Mouse (Mus musculus) heart, embryonic 16.5 days (tissue): Measurements from ENCODE around the gene Pak7. TPM values are rescaled to one million over a fixed set of nuclear protein-coding genes. Genes with fewer than 3 reads are reported as not detected.

Experiments used
- ATAC-seq: fragments of 200-750 bp; cut with Nextera tagmentation; replicated peaks from 2 replicates; pipeline ENCODE4 v1.8.0; 2017; ENCODE audit warnings: moderate number of reproducible peaks; ENCODE audit not compliant: insufficient read depth, low FRiP score; ENCODE audit errors: extremely low read depth
- H3K27ac ChIP-seq: fragments of 300-500 bp; sonication (generic); 2 replicates; pipeline ENCODE4 v1.5.1; 2014; ENCODE audit warnings: mild to moderate bottlenecking, low read length, control low read depth, moderate library complexity
- H3K27me3 ChIP-seq: fragments of 300-500 bp; sonication (generic); 2 replicates; pipeline ENCODE4 v1.6.1; 2014; ENCODE audit warnings: low read length, mixed read lengths; ENCODE audit not compliant: control insufficient read depth, insufficient read depth
- H3K36me3 ChIP-seq: fragments of 300-500 bp; sonication (generic); 2 replicates; pipeline ENCODE4 v1.6.1; 2014; ENCODE audit not compliant: control insufficient read depth, insufficient read depth
- H3K4me1 ChIP-seq: fragments of 300-500 bp; sonication (generic); 2 replicates; pipeline ENCODE4 v1.6.1; 2014; ENCODE audit warnings: low read length, mixed read lengths; ENCODE audit not compliant: control insufficient read depth, insufficient read depth
- H3K4me2 ChIP-seq: fragments of 300-500 bp; sonication (generic); 2 replicates; pipeline ENCODE4 v1.6.1; 2014; ENCODE audit warnings: low read depth, mild to moderate bottlenecking, control low read depth, low read length
- H3K4me3 ChIP-seq: fragments of 300-500 bp; sonication (generic); 2 replicates; pipeline ENCODE4 v1.5.1; 2014; ENCODE audit warnings: mild to moderate bottlenecking, control low read depth, low read length
- H3K9ac ChIP-seq: fragments of 300-500 bp; sonication (generic); 2 replicates; pipeline ENCODE4 v1.6.1; 2014; ENCODE audit warnings: low read length, control low read depth
- H3K9me3 ChIP-seq: fragments of 300-500 bp; sonication (generic); replicated peaks from 2 replicates; pipeline ENCODE4 v1.6.1; 2016; ENCODE audit warnings: low read length; ENCODE audit not compliant: control insufficient read depth
- WGBS: fragments of 180-500 bp; shearing (Covaris S2); extraction: QIAGEN DNeasy Blood & Tissue Kit; methylation state at CpG from one replicate; pipeline ENCODE4 v1.1.7; 2014; 5-methylcytosine and 5-hydroxymethylcytosine counted together
- polyA plus RNA-seq: library from polyadenylated mRNA; unstranded; fragments of >200 nt; fragmentation: Nextera tagmentation; extraction: Ambion mirVana; gene quantifications from 2 replicates; pipeline ENCODE4 v1.2.1, GENCODE M21; 2015

The Pak7 gene
- 0.14 and 0.32 TPM in 2 replicates for polyA plus RNA-seq

DNA sequence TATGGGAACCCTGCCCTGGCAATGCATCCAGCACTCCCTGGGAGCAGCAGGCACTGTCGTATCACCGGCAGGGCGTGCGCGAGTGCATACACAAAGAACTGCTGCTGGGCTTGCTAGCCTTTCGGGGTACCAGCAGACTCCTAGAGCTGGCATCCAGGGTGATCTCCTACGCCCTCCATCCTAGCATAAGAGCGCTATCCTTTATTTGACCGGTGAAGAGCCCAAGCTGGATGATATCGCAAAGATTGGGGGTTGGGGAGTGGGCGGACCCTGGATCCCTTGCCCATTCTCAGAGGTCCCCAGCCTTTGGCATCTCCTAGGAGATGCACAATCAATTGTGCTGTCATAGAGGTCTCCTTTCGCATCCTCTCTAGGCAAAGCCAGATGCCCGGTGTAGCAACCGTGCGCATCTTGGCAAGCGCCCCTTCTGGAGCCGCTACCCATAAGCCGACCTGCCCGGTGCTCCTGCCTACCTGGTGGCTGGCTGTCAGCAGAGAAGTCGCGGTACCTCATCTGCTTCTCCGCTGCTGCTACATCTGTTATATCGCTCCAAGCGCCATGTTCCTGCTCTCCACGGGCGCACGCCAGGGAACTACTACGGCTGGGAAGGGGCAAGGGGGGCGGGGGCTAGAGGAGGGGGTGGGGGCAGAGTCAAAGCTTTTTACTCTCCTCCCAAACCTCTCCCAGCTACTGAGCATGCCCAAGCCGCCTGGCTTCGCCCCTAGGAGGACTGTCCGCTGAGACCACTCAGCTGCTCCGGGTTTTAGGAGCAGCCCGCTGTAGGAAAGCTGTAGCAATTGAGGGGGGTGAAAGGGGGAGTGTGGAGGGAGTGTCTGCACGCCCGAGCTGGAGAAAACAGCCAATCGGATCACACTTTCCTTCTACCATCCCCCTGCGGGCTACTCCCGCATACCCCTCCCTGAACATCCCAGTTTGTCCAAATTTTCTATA is at the start of gene Pak7:
Gene Pak7 (minus strand): TSS at position 787 of the 951 bp plus-strand sequence.
- no peaks in the 10 kb centered on the region for H3K36me3 ChIP-seq
- H3K27ac ChIP-seq, result no peak within 1 kb of the TSS
- no peaks in the 10 kb centered on the region for H3K9me3 ChIP-seq
- peak within 1 kb of the TSS; percentile 8 for H3K9ac ChIP-seq
- peaks cover 7% of the 10 kb centered on the region; the same call in 1 of the 2 replicates for H3K27me3 ChIP-seq
- peaks cover 4% of the 10 kb centered on the region; the same call in 1 of the 2 replicates for H3K4me1 ChIP-seq
- H3K4me2 ChIP-seq, result peak within 1 kb of the TSS; percentile 90
- 2% methylated on average over 39 of the region's 39 CpGs for WGBS
- peak; percentile 94 for ATAC-seq
- H3K4me3 ChIP-seq, result peak within 1 kb of the TSS; percentile 61

DNA sequence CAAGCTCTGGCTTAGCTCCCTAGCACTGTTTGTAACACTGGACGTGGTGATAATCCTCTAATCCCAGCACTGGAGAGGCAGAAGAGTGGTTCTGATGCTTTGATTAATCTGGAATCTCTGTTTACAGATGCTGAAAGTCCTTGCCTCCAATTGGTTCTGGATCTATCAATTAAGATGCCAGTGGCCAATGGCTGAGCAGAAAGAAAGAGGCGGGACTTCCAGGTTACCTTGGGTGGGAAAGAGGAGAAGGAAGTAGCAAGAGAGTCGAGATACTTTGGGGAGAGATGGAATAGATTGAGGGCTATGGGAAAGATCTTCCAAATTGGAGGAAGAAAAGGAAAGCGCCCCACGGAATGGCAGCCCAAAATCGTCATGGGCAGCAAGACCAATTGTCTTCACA is 37.8 kb upstream of the Pak7 start:
- Histone ChIP-seq H3K4me1 (no peaks in the 10 kb centered on the region), H3K36me3 (no peaks in the 10 kb centered on the region), H3K27me3 (no peaks in the 10 kb centered on the region), H3K9me3 (no peaks in the 10 kb centered on the region), H3K4me3 (no peak overlapping the region), H3K27ac (no peak overlapping the region), H3K4me2 (no peak overlapping the region), H3K9ac (no peak overlapping the region)
- WGBS, result 65% methylated on average over 6 of the region's 6 CpGs
- no peak for ATAC-seq

DNA sequence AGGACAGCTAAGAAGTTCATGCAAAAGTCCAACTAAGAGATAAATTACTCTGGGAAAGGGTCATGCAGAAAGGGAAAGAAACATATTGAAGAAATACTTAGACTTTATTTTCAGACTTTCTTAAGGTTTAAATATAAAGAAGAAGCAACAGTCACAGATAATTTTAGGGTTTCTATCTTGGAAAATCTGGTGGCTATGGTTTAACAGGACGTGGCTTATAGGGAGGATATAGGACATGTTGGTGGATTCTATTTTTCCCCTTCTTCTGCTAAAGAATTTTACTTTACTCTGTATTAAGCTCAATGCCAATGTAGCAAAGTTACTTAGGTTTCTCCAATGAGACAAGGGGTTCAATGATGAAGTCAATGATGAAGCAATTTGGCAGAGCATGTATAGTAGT is 31.8 kb upstream of the Pak7 start:
- H3K4me3 ChIP-seq, result no peak overlapping the region
- H3K4me2 ChIP-seq, result no peak overlapping the region
- no peak overlapping the region for H3K9ac ChIP-seq
- WGBS, result 73% methylated on average over 1 of the region's 1 CpGs
- no peaks in the 10 kb centered on the region for H3K4me1 ChIP-seq
- no peak overlapping the region for H3K27ac ChIP-seq
- H3K27me3 ChIP-seq, result no peaks in the 10 kb centered on the region
- no peaks in the 10 kb centered on the region for H3K9me3 ChIP-seq
- H3K36me3 ChIP-seq, result no peaks in the 10 kb centered on the region
- ATAC-seq, result no peak

DNA sequence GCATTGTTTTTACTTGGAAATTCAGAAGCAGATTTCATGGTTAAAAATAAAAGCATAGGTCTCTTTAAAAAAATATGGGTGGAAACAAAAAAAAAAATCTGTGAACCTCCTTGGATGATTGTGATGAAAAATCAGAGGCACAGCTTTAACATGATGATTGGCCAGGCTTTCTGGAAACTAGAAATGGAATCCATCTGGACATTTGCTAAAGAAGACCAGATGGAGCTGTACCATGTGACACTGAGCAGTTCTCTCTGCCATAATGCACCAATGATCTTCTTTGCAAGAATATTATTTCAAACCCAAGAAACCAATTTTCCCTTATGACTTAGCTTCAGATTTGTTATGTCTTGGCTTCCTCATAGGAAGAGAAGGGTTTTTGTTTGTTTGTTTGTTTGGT is 28.6 kb upstream of the Pak7 start:
- Histone ChIP-seq H3K4me1 (no peaks in the 10 kb centered on the region), H3K4me3 (no peak overlapping the region), H3K27me3 (no peaks in the 10 kb centered on the region), H3K9ac (no peak overlapping the region), H3K36me3 (no peaks in the 10 kb centered on the region), H3K27ac (no peak overlapping the region), H3K4me2 (no peak overlapping the region), H3K9me3 (no peaks in the 10 kb centered on the region)
- ATAC-seq, result no peak

DNA sequence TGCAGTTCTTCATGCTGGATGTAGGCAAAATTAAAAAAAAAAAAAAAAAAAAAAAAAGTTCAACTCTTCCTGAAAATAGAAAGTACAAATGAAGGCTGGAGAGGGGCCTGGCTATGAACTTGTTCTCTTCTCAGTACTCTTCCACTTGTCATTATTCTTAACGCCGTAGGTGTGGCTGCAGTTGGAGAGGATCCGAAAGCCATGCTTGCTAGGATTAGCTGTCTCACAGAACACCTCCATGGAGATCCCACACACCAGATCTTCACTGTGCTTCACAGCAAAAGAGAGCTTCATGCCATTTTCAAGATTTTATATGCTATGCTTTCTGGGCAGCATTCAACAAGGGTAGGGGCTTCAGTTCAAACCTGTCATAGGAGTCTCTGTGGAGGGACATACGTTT is 14.8 kb upstream of the Pak7 start:
- Histone ChIP-seq H3K4me1 (no peaks in the 10 kb centered on the region), H3K4me3 (no peak overlapping the region), H3K27me3 (no peaks in the 10 kb centered on the region), H3K27ac (no peak overlapping the region), H3K4me2 (no peak overlapping the region), H3K36me3 (no peaks in the 10 kb centered on the region), H3K9ac (no peak overlapping the region), H3K9me3 (no peaks in the 10 kb centered on the region)
- ATAC-seq, result no peak
- 75% methylated on average over 4 of the region's 4 CpGs for WGBS

DNA sequence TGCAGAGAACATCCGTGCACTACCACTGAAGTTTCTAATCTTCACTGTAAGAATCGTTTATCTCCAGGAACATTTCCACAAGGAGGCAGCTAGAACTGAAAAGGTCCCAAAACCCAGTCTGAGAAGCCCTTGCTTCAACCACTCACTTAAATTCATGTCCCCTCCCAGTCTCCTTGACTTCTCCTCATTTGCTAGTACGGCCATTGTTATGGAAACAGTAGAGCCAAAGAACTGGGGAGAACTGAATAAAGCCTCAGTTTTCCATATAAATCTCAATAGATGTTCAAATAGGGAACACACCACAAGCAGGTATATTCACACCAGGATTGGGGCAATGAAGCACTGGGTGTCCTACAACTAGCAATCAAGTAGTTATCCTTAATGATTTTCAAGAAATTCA is 12.4 kb downstream of the Pak7 start:
- no peak overlapping the region for H3K27ac ChIP-seq
- no peaks in the 10 kb centered on the region for H3K36me3 ChIP-seq
- H3K27me3 ChIP-seq, result no peaks in the 10 kb centered on the region
- H3K4me3 ChIP-seq, result no peak overlapping the region
- H3K4me1 ChIP-seq, result no peaks in the 10 kb centered on the region
- H3K9me3 ChIP-seq, result no peaks in the 10 kb centered on the region
- WGBS, result 58% methylated on average over 3 of the region's 3 CpGs
- H3K4me2 ChIP-seq, result no peak overlapping the region
- no peak for ATAC-seq
- no peak overlapping the region for H3K9ac ChIP-seq

DNA sequence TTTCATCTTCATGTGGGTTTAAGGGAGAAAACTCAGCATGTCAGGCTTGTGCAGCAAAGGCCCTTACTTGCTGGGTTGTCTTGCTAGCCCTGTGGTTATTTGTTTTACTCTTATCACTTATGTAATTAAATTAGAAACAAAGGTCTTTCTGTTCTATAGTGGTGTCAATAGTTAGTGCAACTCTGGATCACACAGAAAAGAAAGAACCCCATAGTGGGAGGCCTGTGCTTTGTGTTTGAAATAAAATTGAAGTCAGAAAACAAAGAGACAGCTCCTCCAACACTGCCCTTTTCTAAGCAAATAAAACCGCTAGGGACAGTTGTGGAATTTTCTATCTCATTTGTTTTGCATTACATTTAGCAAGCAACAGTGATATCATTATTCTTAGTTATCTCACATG is 15.4 kb downstream of the Pak7 start:
- Histone ChIP-seq H3K9me3 (no peaks in the 10 kb centered on the region), H3K4me2 (no peak overlapping the region), H3K4me3 (no peak overlapping the region), H3K36me3 (no peaks in the 10 kb centered on the region), H3K4me1 (no peaks in the 10 kb centered on the region), H3K9ac (no peak overlapping the region), H3K27me3 (no peaks in the 10 kb centered on the region), H3K27ac (no peak overlapping the region)
- ATAC-seq, result no peak
- 71% methylated on average over 1 of the region's 1 CpGs for WGBS

DNA sequence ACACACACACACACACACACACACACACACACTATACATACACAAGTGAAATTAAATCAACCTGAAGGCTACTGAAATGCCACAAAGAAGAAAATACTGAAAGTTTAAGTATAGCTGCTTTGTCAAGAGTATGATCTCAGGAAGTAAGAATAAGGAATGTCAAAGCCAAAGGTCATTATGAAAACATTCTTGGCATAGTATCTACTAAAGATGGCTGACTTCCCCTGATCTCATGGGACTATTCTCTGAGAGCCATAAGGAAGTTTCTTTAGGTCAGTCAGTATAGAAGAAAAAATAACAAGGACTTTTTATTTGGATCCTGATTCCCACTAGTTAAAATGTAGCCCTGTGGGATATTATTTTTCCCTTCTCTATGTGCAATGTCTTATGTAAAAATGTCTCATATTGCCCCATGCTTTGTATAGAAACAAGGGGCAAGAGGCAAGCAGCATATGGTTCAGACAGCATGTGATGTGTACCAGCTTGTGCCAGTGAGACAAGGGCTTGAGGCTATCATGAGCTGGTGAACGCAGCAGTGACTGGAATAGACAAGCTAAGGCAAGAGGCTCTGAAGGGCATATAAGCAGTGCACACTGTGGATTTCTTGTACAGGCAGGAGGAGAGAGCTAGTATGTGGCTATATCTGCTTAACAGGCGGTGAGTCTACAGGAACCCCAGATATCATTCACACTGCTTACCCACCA is 36.2 kb downstream of the Pak7 start:
- no peak overlapping the region for H3K4me2 ChIP-seq
- H3K27ac ChIP-seq, result no peak overlapping the region
- no peak for ATAC-seq
- H3K36me3 ChIP-seq, result no peaks in the 10 kb centered on the region
- H3K27me3 ChIP-seq, result no peaks in the 10 kb centered on the region
- H3K9ac ChIP-seq, result no peak overlapping the region
- 69% methylated on average over 2 of the region's 2 CpGs for WGBS
- 0 out of 2 replicates have a peak, but pooled peaks cover 3% of the 10 kb centered on the region for H3K9me3 ChIP-seq
- no peaks in the 10 kb centered on the region for H3K4me1 ChIP-seq
- H3K4me3 ChIP-seq, result no peak overlapping the region

DNA sequence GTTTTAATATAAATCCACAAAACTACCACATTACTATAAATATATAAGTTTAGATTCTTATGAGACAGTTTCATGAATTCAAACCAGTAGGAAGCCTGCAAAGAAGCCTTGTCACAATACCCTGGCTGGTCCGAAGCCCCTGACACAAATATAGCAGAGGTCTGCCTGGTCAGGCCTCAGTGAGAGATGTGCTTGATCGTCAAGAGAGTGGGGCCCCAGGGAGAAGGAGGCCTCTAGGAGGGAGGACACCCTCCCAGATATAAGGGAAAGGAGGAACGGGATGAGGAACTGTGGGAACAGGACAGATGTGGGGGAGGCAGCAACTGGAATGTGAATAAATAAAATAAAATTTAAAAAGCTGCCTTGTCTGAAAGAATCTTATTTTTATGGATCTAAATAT is 37.3 kb downstream of the Pak7 start:
- Histone ChIP-seq H3K36me3 (no peaks in the 10 kb centered on the region), H3K4me2 (no peak overlapping the region), H3K27ac (no peak overlapping the region), H3K9me3 (no peaks in the 10 kb centered on the region), H3K4me3 (no peak overlapping the region), H3K27me3 (no peaks in the 10 kb centered on the region), H3K4me1 (no peaks in the 10 kb centered on the region), H3K9ac (no peak overlapping the region)
- 51% methylated on average over 3 of the region's 3 CpGs for WGBS
- no peak for ATAC-seq
